Mouse (Mus musculus) MEL (cell line): ENCODE measurements around the gene Fam178b. TPM values are rescaled to one million over a fixed set of nuclear protein-coding genes. Genes with fewer than 3 reads are reported as not detected.

Source experiments
- DNase-seq: peaks from one replicate; pipeline ENCODE4 v3.0.0; 2011; ENCODE audit warnings: low read depth, low spot score
- H3K27ac ChIP-seq: 2 replicates; pipeline ENCODE4 v1.5.1; 2012; ENCODE audit warnings: low read depth, mild to moderate bottlenecking, control low read depth, low read length, moderate library complexity; ENCODE audit not compliant: control insufficient read depth
- H3K27me3 ChIP-seq, 2 experiments: fragments of 150-350 bp in 1 of 2; sonication (generic) in 1 of 2; 2 replicates each; pipeline ENCODE4 v1.6.1; 2012; ENCODE audit warnings: low read length in 2 of 2, mild to moderate bottlenecking in 2 of 2, improper control_type of control experiment in 1 of 2, moderate library complexity in 1 of 2; ENCODE audit not compliant: insufficient read depth in 2 of 2, control insufficient read depth in 1 of 2
- H3K36me3 ChIP-seq, 2 experiments: 2 replicates each; pipeline ENCODE4 v1.6.1; 2012 to 2014; ENCODE audit warnings: low read length in 2 of 2, improper control_type of control experiment in 1 of 2, inconsistent platforms in 1 of 2, mild to moderate bottlenecking in 1 of 2; ENCODE audit not compliant: insufficient read depth in 2 of 2, control insufficient read depth in 1 of 2
- H3K4me1 ChIP-seq, 2 experiments: fragments of 150-350 bp in 1 of 2; sonication (generic) in 1 of 2; 2 replicates each; pipeline ENCODE4 v1.6.1; 2012; ENCODE audit warnings: low read length in 2 of 2, improper control_type of control experiment in 1 of 2, mild to moderate bottlenecking in 1 of 2; ENCODE audit not compliant: insufficient read depth in 2 of 2, control insufficient read depth in 1 of 2
- H3K4me3 ChIP-seq, 2 experiments: fragments of 150-350 bp in 1 of 2; sonication (generic) in 1 of 2; 2 replicates each; pipeline ENCODE4 v1.5.1; 2012; ENCODE audit warnings: low read depth in 2 of 2, low read length in 2 of 2, mild to moderate bottlenecking in 2 of 2, moderate library complexity in 2 of 2, control low read depth in 1 of 2, improper control_type of control experiment in 1 of 2; ENCODE audit not compliant: control insufficient read depth in 1 of 2, insufficient read depth in 1 of 2
- H3K79me2 ChIP-seq: 2 replicates; pipeline ENCODE4 v1.6.1; 2012; ENCODE audit warnings: mild to moderate bottlenecking, low read length, moderate library complexity; ENCODE audit not compliant: control insufficient read depth, poor library complexity, insufficient read depth
- H3K9ac ChIP-seq: 2 replicates; pipeline ENCODE4 v1.6.1; 2012; ENCODE audit warnings: low read depth, mild to moderate bottlenecking, control low read depth, low read length, moderate library complexity; ENCODE audit not compliant: control insufficient read depth, poor library complexity, severe bottlenecking
- H3K9me3 ChIP-seq: fragments of 150-350 bp; sonication (generic); replicated peaks from 2 replicates; pipeline ENCODE4 v1.6.1; 2012; ENCODE audit warnings: mild to moderate bottlenecking, low read length, improper control_type of control experiment, moderate library complexity; ENCODE audit not compliant: insufficient read depth
- BHLHE40 ChIP-seq: IDR thresholded peaks from 2 replicates; pipeline ENCODE4 v1.6.1; 2012; ENCODE audit warnings: low read depth, mild to moderate bottlenecking, inconsistent platforms, low read length, improper control_type of control experiment, borderline replicate concordance
- CHD1 ChIP-seq: IDR thresholded peaks from 2 replicates; pipeline ENCODE4 v1.6.1; 2012; ENCODE audit warnings: low read depth, mild to moderate bottlenecking, inconsistent platforms, low read length, improper control_type of control experiment
- CTCF ChIP-seq, 3 experiments: IDR thresholded peaks in 2 of 3; conservative IDR thresholded peaks in 1 of 3; 2 replicates each; pipeline ENCODE4 v1.5.1; 2011 to 2012; ENCODE audit warnings: low read length in 3 of 3, low read depth in 2 of 3, mild to moderate bottlenecking in 2 of 3, improper control_type of control experiment in 1 of 3, inconsistent platforms in 1 of 3, mixed read lengths in 1 of 3, moderate library complexity in 1 of 3; ENCODE audit not compliant: control insufficient read depth in 1 of 3, insufficient read depth in 1 of 3, poor library complexity in 1 of 3, severe bottlenecking in 1 of 3
- ELF1 ChIP-seq: IDR thresholded peaks from 2 replicates; pipeline ENCODE4 v1.6.1; 2014; ENCODE audit warnings: low read depth, mild to moderate bottlenecking, inconsistent platforms, low read length, improper control_type of control experiment, moderate library complexity
- GABPA ChIP-seq: IDR thresholded peaks from 2 replicates; pipeline ENCODE4 v1.6.1; 2012; ENCODE audit warnings: low read depth, mild to moderate bottlenecking, inconsistent platforms, low read length, improper control_type of control experiment, moderate library complexity
- HCFC1 ChIP-seq: IDR thresholded peaks from 2 replicates; pipeline ENCODE4 v1.6.1; 2012; ENCODE audit warnings: low read depth, mild to moderate bottlenecking, inconsistent platforms, low read length, improper control_type of control experiment, moderate library complexity
- MEF2A ChIP-seq: IDR thresholded peaks from 2 replicates; pipeline ENCODE4 v1.6.1; 2014; ENCODE audit warnings: low read depth, mild to moderate bottlenecking, inconsistent platforms, low read length, improper control_type of control experiment; ENCODE audit not compliant: poor library complexity, insufficient replicate concordance, severe bottlenecking; ENCODE audit errors: extremely low read depth
- MYB ChIP-seq: IDR thresholded peaks from 2 replicates; pipeline ENCODE4 v1.6.1; 2011; ENCODE audit warnings: mild to moderate bottlenecking, low read depth, low read length, improper control_type of control experiment
- MYC ChIP-seq: IDR thresholded peaks from 2 replicates; pipeline ENCODE4 v1.6.1; 2011; ENCODE audit warnings: low read depth, mild to moderate bottlenecking, low read length, improper control_type of control experiment, moderate library complexity
- POLR2A ChIP-seq, 2 experiments: IDR thresholded peaks; 2 replicates each; pipeline ENCODE4 v1.6.1; 2011 to 2012; ENCODE audit warnings: low read length in 2 of 2, mild to moderate bottlenecking in 2 of 2, control low read depth in 1 of 2, improper control_type of control experiment in 1 of 2, low read depth in 1 of 2, moderate library complexity in 1 of 2; ENCODE audit not compliant: control insufficient read depth in 1 of 2, insufficient read depth in 1 of 2, poor library complexity in 1 of 2
- RAD21 ChIP-seq: IDR thresholded peaks from 2 replicates; pipeline ENCODE4 v1.6.1; 2011; ENCODE audit warnings: mild to moderate bottlenecking, low read depth, low read length, improper control_type of control experiment
- RCOR1 ChIP-seq: IDR thresholded peaks from 2 replicates; pipeline ENCODE4 v1.6.1; 2012; ENCODE audit warnings: low read depth, mild to moderate bottlenecking, inconsistent platforms, low read length, improper control_type of control experiment
- TAL1 ChIP-seq: IDR thresholded peaks from 2 replicates; pipeline ENCODE4 v1.6.1; 2012; ENCODE audit warnings: mild to moderate bottlenecking, inconsistent platforms, low read length, moderate library complexity, mixed read lengths
- TCF12 ChIP-seq: IDR thresholded peaks from 2 replicates; pipeline ENCODE4 v1.6.1; 2014; ENCODE audit warnings: low read depth, mild to moderate bottlenecking, inconsistent platforms, low read length, improper control_type of control experiment, moderate library complexity
- USF2 ChIP-seq, 2 experiments: IDR thresholded peaks; 2 replicates each; pipeline ENCODE4 v1.6.1; 2011 to 2012; ENCODE audit warnings: improper control_type of control experiment in 2 of 2, low read length in 2 of 2, borderline replicate concordance in 1 of 2, inconsistent platforms in 1 of 2, low read depth in 1 of 2, mild to moderate bottlenecking in 1 of 2; ENCODE audit not compliant: insufficient read depth in 1 of 2
- ZC3H11A ChIP-seq: IDR thresholded peaks from 2 replicates; pipeline ENCODE4 v1.6.1; 2012; ENCODE audit warnings: low read depth, mild to moderate bottlenecking, inconsistent platforms, low read length, improper control_type of control experiment
- ZKSCAN1 ChIP-seq: IDR thresholded peaks from 2 replicates; pipeline ENCODE4 v1.6.1; 2012; ENCODE audit warnings: low read depth, mild to moderate bottlenecking, inconsistent platforms, low read length, improper control_type of control experiment, moderate library complexity
- polyA plus RNA-seq, 2 experiments: library from polyadenylated mRNA; stranded (reverse) in 1 of 2; unstranded in 1 of 2; fragments of >175 nt in 1 of 2; fragments of >200 nt in 1 of 2; gene quantifications; 2 replicates each; pipeline versions ENCODE4 v1.2.1 to v1.2.4; 2012; ENCODE audit warnings: low replicate concordance in 2 of 2, low read depth in 1 of 2; ENCODE audit not compliant: insufficient read length in 2 of 2, insufficient read depth in 1 of 2, missing spikeins in 1 of 2
- total RNA-seq: library from RNA; depleted of rRNA; stranded (reverse); fragments of 300-350 nt; gene quantifications from 2 replicates; pipeline ENCODE4 v1.2.3, GENCODE M21; 2012

Fam178b gene
- total and polyA plus RNA-seq, 3 experiments, result 0.19 to 0.29 TPM; not detected in 1

GRCm38 (mm10) chr1:36528351-36528750, 154.6 kb downstream of the Fam178b start:
- no peak overlapping the region for H3K9ac ChIP-seq
- TF ChIP-seq GABPA (no peak), CTCF (IDR thresholded peaks at IDR 0.05 in 2 of 3, conservative IDR thresholded peaks at IDR 0.05 in 1 of 3; ENCODE audit: control insufficient read depth in 1 of 3, insufficient read depth in 1 of 3, low read depth in 2 of 3, low read length in 3 of 3, poor library complexity in 1 of 3, severe bottlenecking in 1 of 3) (no peak), MEF2A (no peak), ELF1 (no peak), ZC3H11A (no peak), USF2 (IDR thresholded peaks at IDR 0.05; ENCODE audit: borderline replicate concordance in 1 of 2, insufficient read depth in 1 of 2, low read depth in 1 of 2, low read length in 2 of 2) (no peak), CHD1 (no peak), TAL1 (no peak), RCOR1 (no peak), TCF12 (no peak), HCFC1 (no peak), MYC (no peak), MYB (no peak), ZKSCAN1 (no peak), BHLHE40 (no peak), RAD21 (no peak)
- H3K36me3 ChIP-seq, result peaks cover 0 to 5% of the 10 kb centered on the region in 2 experiments; a peak in 2 of 4 replicates
- H3K27ac ChIP-seq, result no peak overlapping the region
- H3K9me3 ChIP-seq, result no peaks in the 10 kb centered on the region
- H3K79me2 ChIP-seq, result no peaks in the 10 kb centered on the region
- no peak overlapping the region for H3K4me3 ChIP-seq
- peaks cover 0 to 3% of the 10 kb centered on the region in 2 experiments; a peak in 1 of 4 replicates for H3K4me1 ChIP-seq
- peak; percentile 62 for DNase-seq
- no peaks in the 10 kb centered on the region for H3K27me3 ChIP-seq

- Histone ChIP-seq H3K36me3 (peaks cover 0 to 5% of the 10 kb centered on the region in 2 experiments; a peak in 2 of 4 replicates), H3K9ac (no peak overlapping the region), H3K4me3 (no peak overlapping the region), H3K27ac (no peak overlapping the region), H3K4me1 (peaks cover 0 to 3% of the 10 kb centered on the region in 2 experiments; a peak in 1 of 4 replicates), H3K27me3 (no peaks in the 10 kb centered on the region), H3K79me2 (no peaks in the 10 kb centered on the region), H3K9me3 (no peaks in the 10 kb centered on the region)
- no peak for DNase-seq
- no peak for TF ChIP-seq POLR2A (IDR thresholded peaks at IDR 0.05; ENCODE audit: control insufficient read depth in 1 of 2, insufficient read depth in 1 of 2, low read depth in 1 of 2, low read length in 2 of 2, poor library complexity in 1 of 2)
- TF ChIP-seq, all 39 proteins: peak for 0
Observed at GRCm38 (mm10) chr1:36526903-36527302, 156.1 kb downstream of the Fam178b start.
